Mouse (Mus musculus): ENCODE results near the gene Gm5751.
"Not testable (repeated sequence)": the region's sequence is repeated elsewhere in the genome, so short reads cannot be mapped to it uniquely, and the experiment has no call there.

Gene Gm5751

DNA sequence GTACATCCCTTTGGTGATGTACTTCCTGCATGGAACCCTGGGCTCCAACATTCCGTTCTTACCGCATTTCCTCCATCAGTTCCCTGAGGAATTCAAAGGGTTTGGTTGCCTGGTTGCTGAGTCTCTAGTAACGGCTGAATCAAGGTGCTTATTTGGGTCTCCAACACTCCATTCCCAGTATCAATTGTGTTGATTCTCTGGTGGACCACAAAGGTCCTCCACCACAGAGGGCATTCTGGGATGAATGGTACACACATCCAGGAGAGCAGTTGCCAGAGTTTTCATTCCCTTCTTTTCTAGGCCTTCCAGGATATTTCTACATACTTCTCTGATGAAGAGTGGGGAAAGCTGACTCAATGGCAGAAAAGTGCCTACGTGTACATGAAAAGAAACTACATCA is at the start of gene Gm5751:
TSS of gene Gm5751 (plus strand) at position 301 of the 400 bp plus-strand sequence.
- DNase-seq, result not testable (repeated sequence)

DNA sequence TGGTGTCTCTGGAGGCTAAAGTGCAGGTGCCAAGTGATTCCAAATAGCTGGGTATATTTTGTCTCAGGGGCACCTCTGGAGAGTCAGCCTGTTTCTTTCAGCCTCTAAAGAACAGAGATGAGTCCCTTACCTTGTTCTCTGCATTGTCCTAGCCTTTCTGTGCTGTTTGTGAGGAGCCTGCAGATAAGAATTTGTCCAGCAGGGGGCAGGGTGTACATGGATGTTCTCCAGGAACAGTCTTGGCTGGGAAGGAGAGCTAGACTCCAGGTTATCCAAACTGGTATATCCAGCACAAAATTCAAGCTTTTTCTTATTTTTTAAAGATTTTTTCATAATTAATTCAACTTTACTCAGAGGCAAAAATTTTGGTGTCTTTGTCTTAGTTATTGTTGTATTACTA is 42.0 kb upstream of the Gm5751 start:
- peak; percentile 15 for DNase-seq

DNA sequence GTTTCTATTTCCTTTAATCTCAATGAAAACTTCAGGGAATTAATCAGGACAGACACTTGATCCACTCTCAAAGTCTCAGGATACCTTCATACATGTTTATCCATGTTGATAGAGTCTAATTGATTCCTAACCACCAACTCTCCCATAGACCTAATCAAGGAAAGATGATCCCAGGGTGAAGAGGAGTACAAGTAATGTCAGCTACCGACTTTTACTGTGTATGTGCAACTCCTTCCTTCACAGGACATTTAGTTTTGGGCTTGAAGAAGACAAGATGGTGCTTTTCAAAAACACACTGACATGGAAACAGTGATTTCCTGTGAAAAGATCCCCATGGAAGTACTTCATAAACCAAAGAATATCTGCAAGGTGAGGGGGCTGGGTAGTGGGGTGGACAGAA is 30.4 kb upstream of the Gm5751 start, which contains the start of gene Gm6592:
TSS of gene Gm6592 (plus strand) at position 301 of the 400 bp plus-strand sequence.
- no peak for DNase-seq

DNA sequence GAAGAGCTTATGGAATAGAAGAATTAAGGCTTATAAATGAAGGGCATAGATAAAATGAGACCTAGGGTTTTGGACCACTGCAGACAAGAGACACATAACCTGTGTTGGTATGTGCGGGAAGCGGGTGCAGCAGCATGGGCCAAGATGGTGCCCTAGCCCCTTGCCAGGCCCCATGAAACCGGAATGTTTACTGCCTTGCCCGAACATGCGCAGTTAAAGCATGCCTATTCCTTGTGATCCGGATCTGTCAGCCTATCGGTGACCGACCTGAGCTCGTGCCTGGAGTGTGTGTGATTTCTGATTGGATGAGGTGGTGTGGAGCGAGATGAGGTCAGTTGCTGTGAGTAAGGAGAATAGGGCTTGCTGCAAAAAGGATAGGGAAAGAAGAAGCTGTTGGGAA is 21.6 kb upstream of the Gm5751 start:
- no peak for DNase-seq

DNA sequence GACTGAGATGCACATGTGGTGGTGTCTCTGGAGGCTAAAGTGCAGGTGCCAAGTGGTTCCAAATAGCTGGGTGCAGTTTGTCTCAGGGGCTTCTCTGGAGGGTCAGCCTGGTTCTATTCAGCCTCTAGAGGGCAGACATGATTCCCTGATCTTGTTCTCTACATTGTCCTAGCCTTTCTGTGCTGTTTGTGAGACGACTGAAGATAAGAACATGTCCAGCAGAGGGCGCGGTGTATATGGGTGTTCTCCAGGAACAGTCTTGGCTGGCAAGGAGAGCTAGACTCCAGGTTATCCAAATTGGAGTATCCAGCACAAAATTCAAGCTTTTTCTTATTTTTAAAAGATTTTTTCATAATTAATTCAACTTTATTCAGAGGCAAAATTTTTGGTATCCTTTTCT is 9.7 kb upstream of the Gm5751 start:
- peak; percentile 50 for DNase-seq

DNA sequence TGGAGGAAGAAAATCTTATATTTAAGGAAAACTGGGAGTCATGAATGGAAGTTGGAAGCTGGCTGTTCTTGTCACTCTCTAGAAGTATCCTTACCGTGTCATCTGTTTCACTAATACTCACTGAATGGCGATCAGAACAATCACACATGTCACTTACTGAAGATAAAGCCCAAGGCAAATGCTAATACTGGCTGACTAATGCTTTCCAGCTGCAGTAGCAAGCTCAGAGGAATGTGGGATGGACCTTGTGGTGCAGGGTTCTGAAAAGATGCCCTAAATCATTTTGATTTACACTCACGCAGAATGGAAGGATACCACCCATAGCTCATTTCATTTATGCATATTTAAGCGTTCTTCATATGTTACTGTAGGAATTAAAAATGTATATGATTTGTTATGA is 10.3 kb downstream of the Gm5751 start:
- no peak for DNase-seq

DNA sequence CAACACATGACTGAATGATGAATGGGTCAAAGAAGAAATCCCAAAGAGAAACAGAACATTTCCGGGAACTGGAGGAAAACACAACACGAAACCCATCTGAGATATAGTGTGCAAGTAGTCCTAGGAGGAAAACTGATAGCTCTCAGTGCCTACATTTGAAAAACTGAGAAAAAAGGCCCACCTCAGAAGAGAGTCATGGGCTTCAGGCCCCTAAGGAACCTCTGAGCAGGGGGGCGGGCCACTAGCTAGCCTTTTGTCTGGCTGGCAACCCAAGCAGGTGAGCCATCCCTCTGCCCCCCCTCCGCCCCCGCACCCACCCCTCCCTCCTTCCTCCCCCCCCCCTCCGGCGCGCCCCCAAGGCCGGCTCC is 17.9 kb downstream of the Gm5751 start:
- DNase-seq, result no peak

DNA sequence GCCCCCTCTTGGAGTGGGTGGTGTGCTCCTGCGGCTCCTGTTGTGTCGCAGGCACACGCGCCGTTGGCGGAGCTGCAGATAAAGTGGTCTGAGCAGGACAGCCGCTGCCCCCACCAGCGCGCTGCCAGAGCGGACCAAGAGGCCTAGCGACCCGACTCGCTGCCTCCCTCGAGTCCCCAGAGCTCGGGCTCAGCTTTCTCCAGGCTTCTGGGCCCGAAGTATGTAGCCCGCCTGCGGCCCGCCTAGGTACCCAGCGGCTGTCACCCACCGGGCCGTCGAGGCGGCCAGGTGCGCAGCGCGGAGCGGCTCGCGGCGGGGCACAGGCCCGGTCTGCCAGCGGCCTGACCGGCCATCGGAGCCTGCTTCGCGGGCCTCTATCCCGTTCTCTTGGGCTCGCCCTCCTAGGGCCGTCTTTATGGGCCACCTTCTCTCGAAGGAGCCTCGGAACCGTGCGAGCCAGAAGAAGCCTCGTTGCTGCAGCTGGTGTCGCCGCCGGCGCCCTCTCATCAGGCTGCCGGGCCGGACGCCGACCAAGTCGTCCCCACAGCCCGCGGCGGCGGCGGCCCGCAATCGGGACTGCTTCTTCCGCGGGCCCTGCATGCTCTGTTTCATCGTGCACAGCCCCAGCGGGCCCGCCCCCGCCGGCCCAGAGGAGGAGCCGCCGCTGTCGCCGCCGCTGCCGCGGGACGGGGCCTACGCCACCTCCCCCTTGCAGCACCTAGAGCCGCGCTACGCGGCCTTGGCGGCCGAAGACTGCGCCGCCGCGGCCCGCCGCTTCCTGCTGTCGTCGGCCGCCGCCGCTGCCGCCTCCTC is 18.5 kb downstream of the Gm5751 start, which contains the start of gene B630019K06Rik:
TSS of gene B630019K06Rik (plus strand) at position 40 of the 813 bp plus-strand sequence.
- DNase-seq, result peak; percentile 45

DNA sequence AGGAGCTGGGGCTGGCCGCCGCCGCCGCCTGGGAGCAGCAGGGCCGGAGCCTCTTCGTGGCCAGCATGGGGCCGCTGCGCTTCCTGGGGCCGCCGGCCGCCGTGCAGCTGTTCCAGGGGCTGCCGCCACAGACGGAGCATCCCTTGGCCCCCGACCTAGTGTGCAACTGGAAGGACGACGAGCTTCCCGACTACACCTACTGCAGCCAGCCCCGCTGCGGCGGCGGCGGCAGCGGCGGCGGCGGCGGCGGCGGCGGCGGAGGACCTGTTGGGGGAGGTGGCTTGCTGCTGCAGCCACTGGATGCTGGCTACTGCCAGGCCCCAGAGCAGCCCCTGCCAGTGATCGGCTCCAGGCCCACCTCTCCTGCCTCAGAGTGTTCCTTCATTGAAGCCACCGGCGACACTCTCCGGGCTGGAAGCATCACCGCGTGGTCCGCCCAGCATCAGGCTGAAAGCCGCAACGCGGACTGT is 19.2 kb downstream of the Gm5751 start:
- no peak for DNase-seq

DNA sequence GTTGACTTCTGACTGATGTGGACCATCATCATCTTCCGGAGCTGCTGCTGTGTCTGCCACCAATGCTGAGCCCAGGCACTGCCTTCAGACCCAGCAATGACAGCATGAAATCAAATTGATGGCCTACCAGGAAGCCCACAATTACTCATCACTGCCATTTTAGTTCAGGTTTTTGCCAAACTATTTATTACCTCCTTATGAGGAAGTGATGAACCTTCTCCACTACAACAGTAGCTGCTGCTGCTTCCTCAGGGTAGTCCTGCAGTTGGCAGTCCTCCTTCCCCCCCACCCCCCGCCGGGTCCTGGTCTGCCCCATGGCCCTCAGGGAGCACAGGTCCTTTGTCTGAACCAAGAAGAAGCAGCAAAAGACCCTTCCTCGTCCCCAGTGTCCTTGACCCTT is 26.8 kb downstream of the Gm5751 start:
- no peak for DNase-seq

DNA sequence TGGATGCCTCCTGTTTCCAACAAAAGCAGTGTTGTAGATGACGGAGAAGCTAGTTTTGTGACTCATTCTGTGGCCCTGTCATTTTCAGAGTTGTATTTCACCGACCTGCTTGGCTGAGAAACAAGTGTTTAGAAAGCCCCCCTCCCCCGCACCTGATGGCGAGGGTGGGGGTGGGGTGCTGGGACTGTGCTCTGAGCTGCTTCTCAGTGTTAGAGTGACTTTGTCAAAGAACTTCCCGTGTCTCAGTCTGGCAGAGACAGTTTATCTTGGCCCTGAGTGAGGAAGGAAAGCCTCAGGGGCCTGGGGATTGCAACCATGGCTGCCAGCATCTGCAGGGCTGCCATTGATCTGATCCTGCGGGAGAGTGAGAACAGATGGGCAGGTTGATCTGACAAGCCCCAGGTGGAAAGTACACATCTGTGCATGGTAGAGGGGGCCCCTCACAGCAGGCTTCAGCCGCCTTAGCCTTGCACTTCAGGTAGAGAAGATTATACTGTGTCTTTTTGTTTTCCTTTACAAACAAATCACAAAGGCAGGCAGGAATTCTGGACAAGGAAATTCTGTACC is 27.9 kb downstream of the Gm5751 start:
- no peak for DNase-seq

DNA sequence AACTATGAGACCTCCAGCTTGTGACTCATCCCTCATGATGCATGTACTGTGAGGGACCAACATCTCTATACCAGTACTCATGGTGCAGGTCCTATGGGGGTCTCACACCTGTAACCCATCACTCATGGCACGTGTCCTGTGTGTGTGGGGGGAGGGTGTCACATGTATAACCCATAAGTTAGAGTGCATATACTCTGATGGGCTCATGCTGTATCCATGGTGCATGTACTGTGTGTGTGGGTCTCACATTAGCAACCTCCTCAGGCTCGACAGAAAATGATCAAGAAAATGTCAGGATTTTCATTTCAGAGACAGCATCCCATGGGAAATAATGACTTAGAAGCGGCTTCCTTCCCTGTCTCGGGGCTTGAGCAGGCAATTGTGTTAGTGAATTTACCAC is 47.0 kb downstream of the Gm5751 start:
- DNase-seq, result no peak

DNA sequence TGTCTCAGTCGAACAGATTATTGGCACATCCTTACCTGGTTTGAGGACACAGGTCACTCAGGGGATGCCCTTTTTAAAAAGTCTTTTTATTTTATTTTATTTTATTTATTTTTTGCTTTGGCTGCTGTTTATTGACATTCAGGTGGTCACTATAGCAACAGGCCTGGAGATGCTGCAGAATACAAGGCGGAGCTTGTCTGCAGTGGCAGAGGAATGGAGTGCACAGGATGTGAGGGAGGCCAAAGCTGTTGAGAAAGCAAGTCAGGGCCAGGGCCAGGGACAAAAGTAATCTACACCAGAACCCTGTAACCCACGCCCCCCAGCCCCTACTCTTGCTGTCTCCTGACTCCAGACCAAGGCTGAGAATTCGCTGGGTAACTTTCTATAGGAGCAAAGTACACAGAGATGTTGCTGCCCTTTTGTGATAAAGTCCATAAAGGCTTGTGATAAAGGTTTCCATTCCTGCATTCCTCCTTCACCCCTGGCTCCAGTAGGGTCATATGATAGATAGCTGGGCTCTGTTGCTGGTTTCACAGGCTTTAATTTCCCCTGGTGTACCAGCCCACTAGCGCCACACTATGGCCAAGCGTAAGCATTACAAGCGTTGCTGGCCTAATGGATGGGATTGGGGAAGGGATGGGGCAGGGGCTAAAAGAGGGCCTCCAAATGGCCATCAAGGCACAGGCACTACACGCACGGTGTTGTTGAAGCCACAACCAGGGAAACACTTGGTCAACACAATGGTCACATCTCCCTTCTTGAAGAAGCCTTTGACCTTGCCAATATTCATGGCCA is 48.0 kb downstream of the Gm5751 start:
- DNase-seq, result no peak

DNA sequence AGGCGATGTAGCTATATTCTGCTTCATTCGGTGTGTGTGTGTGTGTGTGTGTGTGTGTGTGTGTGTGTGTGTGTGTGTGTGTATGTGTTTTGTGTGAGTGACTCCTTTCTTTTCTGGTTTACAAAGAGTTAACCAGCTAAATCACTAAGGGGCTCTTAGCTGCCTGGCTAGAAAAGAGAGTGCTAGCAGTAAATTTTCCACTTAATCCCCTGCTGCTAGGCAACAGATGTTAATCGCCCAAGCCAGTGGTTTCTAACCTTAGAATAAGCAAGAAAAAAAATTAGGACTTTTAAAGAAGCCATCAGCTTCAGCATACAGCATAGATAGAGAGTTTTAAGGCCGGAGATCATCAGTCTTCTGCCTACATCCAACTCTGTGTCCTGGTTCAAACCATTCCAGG is 53.3 kb downstream of the Gm5751 start:
- no peak for DNase-seq
